Mouse (Mus musculus) small intestine, adult 2 months (tissue): ENCODE data around the gene A430078G23Rik. TPM values are rescaled to one million over a fixed set of nuclear protein-coding genes. Genes with fewer than 3 reads are reported as not detected.
A peak's percentile ranks its signal among the peaks of the same experiment; 100 is the strongest.
"Not testable (repeated sequence)": the region's sequence is repeated elsewhere in the genome, so short reads cannot be mapped to it uniquely, and the experiment has no call there.

Experiments
- H3K27ac ChIP-seq: fragments of 200-500 bp; 2 replicates; pipeline ENCODE4 v1.5.1; 2012; ENCODE audit warnings: low read depth, low read length, control low read depth, inconsistent platforms; ENCODE audit not compliant: insufficient read depth
- H3K27me3 ChIP-seq: fragments of 200-500 bp; 2 replicates; pipeline ENCODE4 v1.6.1; 2012; ENCODE audit warnings: mild to moderate bottlenecking, moderate library complexity, low read length, inconsistent platforms; ENCODE audit not compliant: control insufficient read depth, insufficient read depth
- H3K36me3 ChIP-seq: fragments of 200-500 bp; 2 replicates; pipeline ENCODE4 v1.6.1; 2012; ENCODE audit warnings: mild to moderate bottlenecking, low read length, control low read depth, inconsistent platforms; ENCODE audit not compliant: control insufficient read depth, insufficient read depth
- H3K4me1 ChIP-seq: fragments of 200-500 bp; 2 replicates; pipeline ENCODE4 v1.6.1; 2012; ENCODE audit warnings: low read length, inconsistent platforms, mixed read lengths; ENCODE audit not compliant: control insufficient read depth, insufficient read depth, insufficient read length
- H3K4me3 ChIP-seq: fragments of 200-500 bp; 2 replicates; pipeline ENCODE4 v1.5.1; 2012; ENCODE audit warnings: low read depth, mild to moderate bottlenecking, control low read depth, inconsistent platforms, low read length, moderate library complexity
- CTCF ChIP-seq: fragments of 200-500 bp; IDR thresholded peaks from 2 replicates; pipeline ENCODE4 v1.5.1; 2012; ENCODE audit warnings: low read depth, mild to moderate bottlenecking, control low read depth, inconsistent platforms, low read length, moderate library complexity, mixed read lengths; ENCODE audit not compliant: insufficient replicate concordance, insufficient read length; ENCODE audit errors: extremely low read depth
- POLR2A ChIP-seq: fragments of 200-500 bp; IDR thresholded peaks from 2 replicates; pipeline ENCODE4 v1.6.1; 2012; ENCODE audit warnings: low read depth, mild to moderate bottlenecking, control low read depth, inconsistent platforms, low read length, moderate library complexity
- WGBS: fragments of 180-500 bp; shearing (Covaris S2); methylation state at CpG from one replicate; pipeline ENCODE4 v1.1.7; 2018; 5-methylcytosine and 5-hydroxymethylcytosine counted together
- polyA plus RNA-seq: library from polyadenylated mRNA; depleted of rRNA; stranded (reverse); fragments of >200 nt; gene quantifications from 2 replicates; pipeline ENCODE4 v1.2.3, GENCODE M21; 2012

Gene A430078G23Rik
- polyA plus RNA-seq, 1 experiment, result 0.80 TPM

DNA sequence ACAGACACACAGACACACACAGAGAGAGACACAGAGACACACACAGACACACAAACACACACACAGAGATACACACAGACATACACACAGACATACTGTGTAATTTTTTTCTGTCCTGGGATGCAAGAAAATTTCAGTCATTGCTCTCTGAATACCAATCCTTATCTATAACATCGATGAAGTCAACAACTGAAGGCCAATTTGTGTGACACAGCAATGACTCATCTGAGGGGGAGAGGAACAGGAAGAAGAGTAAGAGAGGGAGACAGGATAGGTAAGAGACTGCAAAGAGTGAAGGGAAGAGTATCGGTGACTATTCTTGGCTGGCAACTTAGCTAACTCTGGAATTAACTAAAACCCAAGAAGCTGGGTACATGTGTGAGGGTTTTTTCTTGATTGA lies 29.0 kb upstream of the A430078G23Rik start:
- Histone ChIP-seq H3K27ac (no peak overlapping the region), H3K36me3 (no peaks in the 10 kb centered on the region), H3K4me3 (no peak overlapping the region), H3K27me3 (no peaks in the 10 kb centered on the region), H3K4me1 (0 out of 2 replicates have a peak, but pooled peaks cover 2% of the 10 kb centered on the region)
- WGBS, result 56% methylated on average over 2 of the region's 2 CpGs
- TF ChIP-seq POLR2A (no peak), CTCF (no peak)

DNA sequence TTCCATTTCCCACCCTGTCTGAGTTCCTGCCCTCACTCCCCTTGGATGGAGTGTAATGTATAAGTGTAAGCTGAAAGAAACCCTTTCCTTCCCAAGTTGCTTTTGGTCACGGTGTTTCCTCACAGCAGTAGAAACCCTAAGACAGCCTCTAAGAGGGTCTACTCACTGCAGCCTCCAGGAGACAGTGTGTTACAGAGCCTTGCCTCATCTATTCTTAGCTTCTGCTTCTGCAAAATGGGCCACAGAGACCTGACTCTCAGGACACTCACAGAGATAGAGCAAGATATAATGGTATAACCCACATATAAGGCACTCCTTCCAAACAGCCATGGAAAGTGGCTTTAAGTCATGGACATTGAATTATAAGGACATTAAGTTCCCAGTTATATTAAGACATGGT lies 26.2 kb upstream of the A430078G23Rik start:
- 82% methylated on average over 1 of the region's 1 CpGs for WGBS
- TF ChIP-seq POLR2A, result no peak
- TF ChIP-seq CTCF, result no peak
- Histone ChIP-seq H3K27ac (no peak overlapping the region), H3K4me3 (no peak overlapping the region), H3K4me1 (0 out of 2 replicates have a peak, but pooled peaks cover 2% of the 10 kb centered on the region), H3K36me3 (no peaks in the 10 kb centered on the region), H3K27me3 (no peaks in the 10 kb centered on the region)

DNA sequence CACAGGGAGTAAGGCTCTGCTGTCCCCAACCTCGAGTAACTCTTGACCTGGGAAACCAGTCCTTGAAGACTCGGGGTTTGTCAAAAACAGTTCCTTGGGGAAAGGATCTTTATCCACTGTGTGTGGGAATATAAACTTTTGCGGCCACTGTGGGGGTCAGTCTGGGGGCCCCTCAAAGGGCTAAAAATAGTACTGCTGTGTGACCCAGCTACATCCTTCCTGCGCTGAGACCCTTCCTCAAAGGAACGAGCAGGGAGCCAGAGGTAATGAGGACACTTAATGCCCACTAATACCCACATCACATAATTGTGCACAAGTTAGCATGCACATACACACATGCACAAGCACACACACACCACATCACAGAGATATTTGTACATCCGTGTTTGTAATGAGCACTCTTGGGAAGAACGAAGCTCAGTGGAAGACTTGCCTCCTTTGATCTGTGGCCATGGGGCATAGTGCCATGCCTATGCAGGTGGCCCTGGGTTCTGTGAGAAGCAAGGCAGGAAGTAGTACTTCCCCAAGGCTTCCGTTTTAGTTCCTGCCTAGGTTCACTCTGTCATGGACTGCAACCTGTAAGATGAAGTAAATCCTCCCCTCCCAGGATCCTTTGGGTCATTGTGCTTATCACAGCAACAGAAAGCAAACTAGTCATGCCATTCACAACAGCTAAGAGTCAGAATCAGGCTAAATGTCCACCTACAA lies 25.5 kb upstream of the A430078G23Rik start:
- H3K4me1 ChIP-seq, result 0 out of 2 replicates have a peak, but pooled peaks cover 2% of the 10 kb centered on the region
- 45% methylated on average over 8 of the region's 8 CpGs for WGBS
- TF ChIP-seq CTCF (no peak), POLR2A (no peak)
- no peaks in the 10 kb centered on the region for H3K27me3 ChIP-seq
- no peak overlapping the region for H3K27ac ChIP-seq
- H3K36me3 ChIP-seq, result no peaks in the 10 kb centered on the region
- no peak overlapping the region for H3K4me3 ChIP-seq

DNA sequence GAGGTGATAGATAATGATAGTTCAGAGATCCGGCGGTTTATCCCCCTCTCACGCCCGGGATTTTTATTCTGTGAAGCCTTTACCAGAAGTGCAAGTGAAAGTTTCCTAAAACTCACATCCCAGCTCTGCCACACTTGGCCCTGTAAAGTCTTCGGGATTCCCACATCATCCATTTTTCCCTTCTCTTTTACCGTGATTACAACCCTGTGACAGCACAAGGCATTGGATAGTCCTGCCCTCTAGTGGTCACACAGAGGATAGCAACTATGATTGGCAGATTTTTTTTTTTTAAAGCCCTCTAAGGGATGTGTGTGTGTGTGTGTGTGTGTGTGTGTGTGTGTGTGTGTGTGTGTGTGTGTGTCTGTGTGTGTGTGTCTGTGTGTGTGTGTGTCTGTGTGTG lies 22.6 kb upstream of the A430078G23Rik start:
- TF ChIP-seq POLR2A (no peak), CTCF (no peak)
- no peaks in the 10 kb centered on the region for H3K4me1 ChIP-seq

DNA sequence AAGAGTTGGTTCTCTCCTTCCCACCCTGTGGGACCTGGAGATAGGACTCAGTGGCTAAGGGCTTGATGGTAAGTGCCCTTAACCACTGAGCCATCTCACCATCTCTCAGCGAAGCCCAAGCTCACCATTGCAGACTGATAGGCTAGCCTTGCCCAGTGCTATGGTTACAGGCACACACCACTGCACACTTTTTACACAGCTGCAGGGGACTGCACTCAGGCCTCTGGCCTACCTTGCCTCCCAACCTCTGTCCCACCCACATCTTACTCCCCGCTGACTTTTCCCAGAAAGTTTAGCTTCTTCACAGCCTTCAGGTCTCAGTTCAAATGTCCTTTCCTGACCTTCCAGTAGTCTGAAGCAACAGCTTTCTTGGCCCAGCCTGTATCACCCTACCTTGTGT lies 21.5 kb upstream of the A430078G23Rik start:
- Histone ChIP-seq H3K36me3 (no peaks in the 10 kb centered on the region), H3K27me3 (no peaks in the 10 kb centered on the region), H3K27ac (no peak overlapping the region), H3K4me1 (no peaks in the 10 kb centered on the region), H3K4me3 (no peak overlapping the region)
- TF ChIP-seq CTCF (no peak), POLR2A (no peak)
- WGBS, result 82% methylated on average over 2 of the region's 2 CpGs

More for the DNA sequence above, 22.6 kb upstream of the A430078G23Rik start:
- Histone ChIP-seq H3K36me3 (no peaks in the 10 kb centered on the region), H3K4me3 (no peak overlapping the region), H3K27ac (no peak overlapping the region), H3K27me3 (no peaks in the 10 kb centered on the region)
- 44% methylated on average over 6 of the region's 6 CpGs for WGBS

DNA sequence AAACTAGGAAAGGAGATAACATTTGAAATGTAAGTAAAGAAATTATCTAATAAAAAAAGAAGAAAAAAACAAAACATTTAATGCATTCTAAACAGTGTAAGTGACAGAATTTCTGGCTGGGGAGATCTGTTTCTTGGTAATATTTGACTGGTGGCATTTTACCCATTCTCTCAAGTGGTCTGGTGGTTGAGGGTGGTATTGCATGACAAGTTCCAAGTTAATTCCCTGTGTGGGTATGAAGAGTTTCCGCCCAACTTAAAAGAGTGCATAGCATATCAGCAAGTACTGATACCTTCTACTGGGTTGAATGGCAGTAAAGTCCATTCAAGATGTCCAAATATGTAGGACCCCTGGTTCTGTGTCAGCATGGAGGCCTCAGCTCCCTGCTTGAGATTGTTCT lies 17.3 kb upstream of the A430078G23Rik start:
- Histone ChIP-seq H3K4me3 (no peak overlapping the region), H3K27me3 (no peaks in the 10 kb centered on the region), H3K36me3 (no peaks in the 10 kb centered on the region), H3K4me1 (no peaks in the 10 kb centered on the region), H3K27ac (no peak overlapping the region)
- WGBS, result 87% methylated on average over 1 of the region's 1 CpGs
- no peak for TF ChIP-seq CTCF
- no peak for TF ChIP-seq POLR2A

DNA sequence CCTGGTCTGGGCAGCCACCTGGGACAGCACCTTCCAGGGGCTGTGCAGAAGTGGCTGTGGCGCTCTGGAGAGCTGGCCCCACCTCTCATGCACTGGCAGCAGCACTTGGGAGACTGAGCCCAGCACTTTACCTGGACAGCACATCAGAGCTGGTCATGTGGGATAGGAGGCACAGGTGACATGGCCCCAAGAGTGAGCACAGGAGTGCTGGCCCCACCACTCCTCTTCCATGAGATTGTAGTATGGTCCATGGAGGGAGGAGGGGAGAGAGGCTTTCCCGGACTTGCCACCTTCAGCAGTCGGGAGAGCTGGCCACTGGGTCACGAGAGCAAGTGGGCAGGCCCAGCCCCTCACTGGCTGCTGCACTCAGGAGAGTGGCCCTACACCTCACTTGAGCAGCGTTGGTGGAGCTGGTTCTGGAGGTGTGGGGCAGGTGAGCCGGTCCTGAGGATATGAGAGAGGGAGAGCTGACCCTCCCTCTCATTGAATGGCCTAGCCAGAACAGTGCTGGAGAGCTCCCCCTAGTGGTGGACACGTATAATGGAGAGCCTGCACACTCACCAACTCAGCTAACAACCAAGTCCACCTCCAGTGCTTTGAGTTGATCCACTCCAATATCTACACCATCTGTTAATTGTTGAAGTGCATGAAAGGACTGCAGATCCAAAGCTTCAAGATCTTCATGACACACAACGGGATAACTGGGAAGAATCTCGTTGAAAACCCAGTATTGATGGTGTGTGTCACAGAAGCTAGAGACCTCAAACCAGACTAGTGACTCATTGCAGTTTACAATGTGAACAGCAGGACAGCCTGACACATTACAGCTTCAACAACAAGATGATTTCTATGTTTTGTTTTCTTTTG lies 16.3 kb upstream of the A430078G23Rik start:
- 60% methylated on average over 9 of the region's 9 CpGs for WGBS

DNA sequence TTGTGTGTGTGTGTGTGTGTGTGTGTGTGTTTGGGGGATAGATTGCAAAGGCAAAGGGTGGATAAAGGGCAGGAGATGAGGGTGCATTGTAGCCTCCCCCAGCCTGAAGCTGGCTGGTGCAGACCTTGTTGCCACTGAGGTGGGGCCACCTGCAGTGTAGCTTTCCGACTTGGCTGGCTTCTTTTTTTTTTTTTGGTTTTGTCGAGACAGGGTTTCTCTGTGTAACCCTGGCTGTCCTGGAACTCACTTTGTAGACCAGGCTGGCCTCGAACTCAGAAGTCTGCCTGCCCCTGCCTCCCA lies 15.7 kb upstream of the A430078G23Rik start:
- not testable (repeated sequence) for H3K27me3 ChIP-seq, H3K4me1 ChIP-seq, H3K4me3 ChIP-seq, H3K27ac ChIP-seq, H3K36me3 ChIP-seq
- 85% methylated on average over 3 of the region's 3 CpGs for WGBS

More for the DNA sequence above, 16.3 kb upstream of the A430078G23Rik start:
- H3K27ac ChIP-seq, result no peak overlapping the region
- no peaks in the 10 kb centered on the region for H3K27me3 ChIP-seq
- no peaks in the 10 kb centered on the region for H3K36me3 ChIP-seq
- H3K4me1 ChIP-seq, result no peaks in the 10 kb centered on the region
- H3K4me3 ChIP-seq, result no peak overlapping the region
- TF ChIP-seq POLR2A (no peak), CTCF (peak; percentile 66; the same call in 1 of the 2 replicates)
